Comparison of ENCODE assay signal across 12 mouse cellular contexts in genomic region chr8:117069708-117070107, GRCm38 (mm10). TPM values are rescaled to one million over a fixed set of nuclear protein-coding genes. Genes with fewer than 3 reads are reported as not detected.
A peak's percentile ranks its signal among the peaks of the same experiment; 100 is the strongest.
DNase-seq lines count a peak whose midpoint lies in the region; ATAC-seq and TF ChIP-seq lines count a peak whose summit lies in the region.
"Had no signal": no experiment of that assay in that cellular context is flagged by ENCODE, and none has a peak within 500 bp of the region (broad histone marks: within the 10 kb centered on the region; RNA-seq: fewer than 3 reads in every experiment).

No protein-coding gene starts in this region.

- H3K36me3 ChIP-seq in CH12.LX (replicated peaks in 1 of 2; ENCODE audit: control insufficient read depth in 1 of 2, insufficient read depth in 1 of 2, low read length in 1 of 2) = no peaks in the 10 kb centered on the region
- H3K36me3 ChIP-seq in liver, embryonic 14.5 days (replicated peaks; ENCODE audit: control insufficient read depth, insufficient read depth, low read depth) = no peaks in the 10 kb centered on the region
- H3K36me3 ChIP-seq: hindbrain, embryonic 15.5 days; liver, embryonic 13.5 days had no signal

- H3K9ac ChIP-seq in CH12.LX (ENCODE audit: insufficient read depth, low read depth) = no peak overlapping the region
- H3K9ac ChIP-seq in liver, embryonic 14.5 days (replicated peaks) = no peak overlapping the region
- H3K9ac ChIP-seq: hindbrain, embryonic 15.5 days; liver, embryonic 13.5 days had no signal

- TF ChIP-seq EP300 in CH12.LX (IDR thresholded peaks at IDR 0.05; ENCODE audit: low read length) = no peak
- no peak for TF ChIP-seq EP300 in liver, embryonic 14.5 days (IDR thresholded peaks at IDR 0.05; ENCODE audit: low read depth)

- intact Hi-C loops in left cerebral cortex, adult 2 months (cut with DNase I) = loop anchor here (2.0 kb wide), 1 partner anchor 401 kb away; no protein-coding TSS in a partner anchor

- 47% methylated on average over 1 of the region's 1 CpGs for WGBS in liver, embryonic 14.5 days (ENCODE audit: insufficient replicate concordance)

- in situ Hi-C loops in CH12.LX (cut with MboI; ENCODE audit: low pct_ligation_motif_present, low pct_unique_long_range_greater_than_20kb, low sequenced_read_pairs) = no loop called here

- TF ChIP-seq RAD21 in CH12.LX (IDR thresholded peaks at IDR 0.05; ENCODE audit: low read depth, low read length) = peak; percentile 63

- peaks cover 19% of the 10 kb centered on the region for H3K27me3 ChIP-seq in CH12.LX (replicated peaks)
- no peaks in the 10 kb centered on the region for H3K27me3 ChIP-seq in liver, embryonic 14.5 days (ENCODE audit: control insufficient read depth, insufficient read depth, low read length)
- H3K27me3 ChIP-seq: hindbrain, embryonic 15.5 days had no signal

- no peak for ATAC-seq in liver, embryonic 14.5 days (ENCODE audit: insufficient read depth)

- H3K79me2 ChIP-seq in CH12.LX (replicated peaks; ENCODE audit: control insufficient read depth, extremely low read depth, insufficient read depth, poor library complexity, severe bottlenecking) = no peaks in the 10 kb centered on the region

- no peaks in the 10 kb centered on the region for H3K9me3 ChIP-seq in CH12.LX (replicated peaks; ENCODE audit: low read length)
- no peaks in the 10 kb centered on the region for H3K9me3 ChIP-seq in liver, embryonic 14.5 days (ENCODE audit: control insufficient read depth, low read length)
- H3K9me3 ChIP-seq: hindbrain, embryonic 15.5 days; liver, embryonic 13.5 days had no signal

- DNase-seq in embryo, embryonic 10.5 days (ENCODE audit: low spot score) = peak; percentile 28
- DNase-seq in embryo, embryonic 10 days (ENCODE audit: low spot score) = no peak
- DNase-seq in left cerebral cortex, adult 2 months (ENCODE audit: extremely low spot score in 1 of 2, low spot score in 2 of 2) = peak in 1 of 2 experiments; percentile 23
- DNase-seq in left cerebral cortex, adult 11 months (ENCODE audit: low spot score) = no peak
- DNase-seq in CH12.LX (ENCODE audit: extremely low read depth) = peak; percentile 23
- DNase-seq in liver, embryonic 14.5 days (ENCODE audit: low read depth in 3 of 3, low spot score in 3 of 3) = no peak
- DNase-seq in spleen, postnatal 36 days (ENCODE audit: low spot score in 2 of 2) = no peak
- DNase-seq in spleen, postnatal 14 days (ENCODE audit: low spot score in 2 of 2) = no peak
- DNase-seq: liver, embryonic 13.5 days had no signal

- dilution Hi-C loops in CH12.LX (cut with MboI; ENCODE audit: extremely low pct_ligation_motif_present, extremely low pct_unique_long_range_greater_than_20kb, low sequenced_read_pairs) = no loop called here

- H3K4me3 ChIP-seq in left cerebral cortex, adult 2 months = no peak overlapping the region
- H3K4me3 ChIP-seq in CH12.LX (replicated peaks in 1 of 3; ENCODE audit: low read depth in 2 of 3, low read length in 2 of 3, poor library complexity in 1 of 3) = no peak overlapping the region
- no peak overlapping the region for H3K4me3 ChIP-seq in liver, embryonic 14.5 days (ENCODE audit: insufficient read depth in 1 of 2, low read depth in 2 of 2, low read length in 2 of 2)
- H3K4me3 ChIP-seq: hindbrain, embryonic 15.5 days; liver, embryonic 13.5 days had no signal

- peak; percentile 54 for TF ChIP-seq CTCF in left cerebral cortex, adult 2 months (IDR thresholded peaks at IDR 0.05)
- peak; percentile 49 to 67 for TF ChIP-seq CTCF in CH12.LX (conservative IDR thresholded peaks at IDR 0.05 in 1 of 2, IDR thresholded peaks at IDR 0.05 in 1 of 2; ENCODE audit: low read depth in 2 of 2, low read length in 2 of 2)
- peak; percentile 65 for TF ChIP-seq CTCF in liver, embryonic 14.5 days (IDR thresholded peaks at IDR 0.05; ENCODE audit: low read depth)

- H3K4me1 ChIP-seq in CH12.LX (ENCODE audit: control insufficient read depth in 1 of 2, insufficient read depth in 2 of 2) = peaks cover 0 to 8% of the 10 kb centered on the region in 2 experiments; a peak in 1 of 4 replicates
- peaks cover 8% of the 10 kb centered on the region in 2 experiments for H3K4me1 ChIP-seq in liver, embryonic 14.5 days (replicated peaks; ENCODE audit: control insufficient read depth in 2 of 2, insufficient read depth in 2 of 2, low read length in 1 of 2)
- H3K4me1 ChIP-seq: hindbrain, embryonic 15.5 days had no signal

- no peak overlapping the region for H3K27ac ChIP-seq in left cerebral cortex, adult 2 months
- H3K27ac ChIP-seq in CH12.LX (ENCODE audit: insufficient read depth, low read depth) = no peak overlapping the region
- H3K27ac ChIP-seq in liver, embryonic 14.5 days = no peak overlapping the region
- H3K27ac ChIP-seq: hindbrain, embryonic 15.5 days; liver, embryonic 13.5 days had no signal

- no peak for TF ChIP-seq POLR2A in CH12.LX (IDR thresholded peaks at IDR 0.05; ENCODE audit: low read depth, low read length)

- no peak overlapping the region for H3K4me2 ChIP-seq in CH12.LX (ENCODE audit: insufficient read depth, low read depth, poor library complexity, severe bottlenecking)
- H3K4me2 ChIP-seq in liver, embryonic 14.5 days (ENCODE audit: low read depth) = no peak overlapping the region
- H3K4me2 ChIP-seq: hindbrain, embryonic 15.5 days; liver, embryonic 13.5 days had no signal

TF ChIP-seq in CH12.LX, 34 proteins besides CTCF, POLR2A, EP300 and RAD21:
- TF ChIP-seq PAX5 (IDR thresholded peaks at IDR 0.05; ENCODE audit: low read length) (no peak), MAZ (IDR thresholded peaks at IDR 0.05; ENCODE audit: low read depth, low read length) (0 out of 2 replicates have a peak, but pooled peaks have one; percentile 49), SMC3 (IDR thresholded peaks at IDR 0.05; ENCODE audit: low read depth, low read length) (peak; percentile 46), MAFK (IDR thresholded peaks at IDR 0.05; ENCODE audit: insufficient replicate concordance, low read length) (no peak)

RNA-seq across cellular contexts. Expression of gene Pkd1l2, which starts 12.5 kb away (rescaled TPM):
- total RNA-seq in left cerebral cortex, adult 2 months (2021) = under 1 TPM; 0.18 to 0.23 TPM
- total RNA-seq in CH12.LX (2012; rRNA removed) (not detected in 2 replicates), CH12.LX (2014; rRNA removed) (not detected in 2 replicates)
- 0.06 TPM in 1 of 2 replicates, not detected in the other for polyA plus RNA-seq in CH12.LX (2012; ENCODE audit: insufficient read length, low read depth)
- not detected in 2 replicates for polyA plus RNA-seq in liver, embryonic 14.5 days (2012; rRNA removed)
- not detected in 2 replicates for polyA plus RNA-seq in liver, embryonic 14.5 days (2014; fragmentation: Nextera tagmentation; extraction: Ambion mirVana)
- polyA plus RNA-seq: neural tube, embryonic 11.5 days had no signal

RNA-seq across cellular contexts. Expression of gene Bco1, which starts 25.9 kb away (rescaled TPM):
- not detected for total RNA-seq in left cerebral cortex, adult 2 months (2021)
- not detected in 2 replicates for total RNA-seq in CH12.LX (2012; rRNA removed)
- not detected in 2 replicates for total RNA-seq in CH12.LX (2014; rRNA removed)
- polyA plus RNA-seq in CH12.LX (2012; ENCODE audit: insufficient read length, low read depth) = not detected in 2 replicates
- polyA plus RNA-seq in liver, embryonic 14.5 days (2012; rRNA removed) = 4.3 and 5.2 TPM in 2 replicates
- 3.2 and 4.3 TPM in 2 replicates for polyA plus RNA-seq in liver, embryonic 14.5 days (2014; fragmentation: Nextera tagmentation; extraction: Ambion mirVana)
- total RNA-seq: gastrocnemius, adult 8-10 months had no signal

Comparison
In these comparisons a context has a peak if more than half of its experiments do, and no peak if none do; other contexts are left out.
1. DNase-seq: peak in embryo, embryonic 10.5 days (single experiment) and CH12.LX (single experiment); none in embryo, embryonic 10 days (single experiment), left cerebral cortex, adult 11 months (single experiment), liver, embryonic 14.5 days (0 of 3), spleen, postnatal 36 days (0 of 2) and spleen, postnatal 14 days (0 of 2).
2. Peak in every context shown above with its lines, with median percentiles within 50 percentile points of each other: CTCF ChIP-seq.